Mouse (Mus musculus) heart, postnatal 4 days (tissue): Measurements from ENCODE around the gene Il17ra. TPM values are rescaled to one million over a fixed set of nuclear protein-coding genes. Genes with fewer than 3 reads are reported as not detected.

Experiments
- DNase-seq: peaks from one replicate; pipeline ENCODE4 v3.0.0; 2021
- total RNA-seq, 2 experiments: library from RNA; stranded (reverse); gene quantifications; 2 replicates each; pipeline ENCODE4 v1.2.3; 2021

Gene Il17ra
- total RNA-seq, 2 experiments from 2014 or later = 3.1 to 5.1 TPM

DNA sequence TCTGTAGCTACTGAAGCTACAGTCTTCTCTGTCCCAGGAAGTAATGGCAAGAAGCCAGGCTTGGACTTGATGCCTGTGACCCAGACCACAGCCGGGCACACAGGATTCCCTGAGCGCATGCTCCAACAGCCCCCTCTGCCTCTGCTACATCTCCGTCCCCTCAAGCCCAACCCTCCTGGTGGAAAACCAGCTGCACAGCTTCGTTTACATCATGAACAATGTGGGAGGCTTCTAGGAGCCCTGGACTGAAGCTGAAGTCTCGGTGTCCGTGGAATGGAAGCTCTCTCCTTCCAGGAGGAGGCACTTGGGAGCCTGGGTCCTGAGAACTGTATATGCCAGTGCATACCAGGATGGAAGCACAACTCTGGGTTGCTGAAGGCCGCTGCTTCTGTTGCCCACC is 46.9 kb downstream of the Il17ra start:
- DNase-seq = no peak

DNA sequence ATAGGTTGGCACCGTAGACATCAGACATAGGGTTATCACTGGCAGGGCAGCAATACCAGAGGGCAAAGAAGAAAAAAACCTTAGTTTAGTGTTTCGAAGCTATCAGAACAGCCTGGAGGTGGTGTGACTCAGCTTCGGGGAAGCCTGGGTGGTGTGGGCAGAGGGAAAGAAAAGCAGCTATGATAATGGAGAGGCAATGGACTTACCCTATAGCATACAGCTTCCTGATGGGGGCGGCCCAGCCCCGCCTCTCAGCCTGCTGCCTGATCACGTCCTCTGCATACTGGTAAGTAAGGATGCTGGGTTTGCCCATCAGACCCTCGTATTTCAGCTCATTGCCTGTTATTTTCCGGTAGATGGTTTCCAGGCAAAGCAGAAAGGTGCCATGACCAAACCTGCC is 47.4 kb downstream of the Il17ra start:
- DNase-seq = no peak

DNA sequence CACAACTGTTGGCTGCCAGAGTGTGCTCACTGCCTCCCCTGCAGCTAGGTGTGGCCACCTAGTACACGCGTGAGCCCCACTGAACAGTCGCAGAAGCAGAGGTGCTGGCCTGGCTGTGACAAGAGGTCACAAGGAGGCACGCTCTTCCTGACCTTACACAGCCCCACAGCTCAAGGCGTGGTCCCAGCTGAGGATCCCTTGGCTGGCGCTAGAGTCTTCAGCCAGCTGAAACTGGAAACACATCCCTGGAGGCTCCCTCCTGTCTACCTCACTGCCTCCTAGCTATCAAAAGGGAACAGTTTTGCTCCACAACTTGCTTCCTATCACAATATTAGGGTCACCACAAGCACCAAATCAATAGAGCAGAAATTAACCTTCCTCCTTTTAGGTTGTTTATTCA is 48.2 kb downstream of the Il17ra start:
- DNase-seq = no peak

DNA sequence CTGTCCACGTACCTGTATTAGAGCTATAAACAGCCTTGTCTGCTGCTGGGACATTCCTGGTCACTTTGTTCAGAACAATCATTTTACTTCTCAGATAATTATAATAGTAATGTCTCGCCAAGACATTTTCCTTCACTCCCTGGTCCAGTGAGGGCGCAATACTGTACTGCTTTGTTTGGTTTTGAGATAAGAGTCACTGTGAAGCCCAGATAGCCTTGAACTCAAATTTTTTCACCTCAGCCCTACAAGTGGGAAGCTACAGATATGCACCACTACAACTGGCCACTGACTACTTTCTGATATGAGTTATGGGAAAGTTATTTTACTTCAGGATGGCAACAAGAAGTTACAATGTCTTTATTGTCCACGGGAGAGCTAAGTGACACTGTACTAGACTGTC is 53.4 kb downstream of the Il17ra start:
- DNase-seq = no peak

DNA sequence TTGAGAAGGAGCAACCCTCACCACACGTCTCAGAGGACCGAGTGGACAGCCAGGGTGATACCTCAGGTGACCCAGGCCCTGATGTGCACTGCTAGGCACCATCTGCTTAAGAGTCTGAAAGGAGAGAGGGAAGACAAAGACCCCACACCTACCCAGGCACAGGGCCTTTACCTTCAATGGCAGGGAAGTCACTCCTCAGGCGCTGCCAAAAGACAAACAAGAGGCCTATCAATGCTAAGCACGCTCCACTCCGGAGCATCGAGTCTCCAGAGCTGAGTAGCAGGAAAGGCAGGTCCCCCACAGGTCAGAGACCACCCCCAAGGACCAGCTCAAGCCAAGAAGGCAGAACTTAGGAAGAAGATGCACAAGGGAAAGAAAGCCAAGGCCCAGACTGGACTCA is 53.8 kb downstream of the Il17ra start:
- no peak for DNase-seq

DNA sequence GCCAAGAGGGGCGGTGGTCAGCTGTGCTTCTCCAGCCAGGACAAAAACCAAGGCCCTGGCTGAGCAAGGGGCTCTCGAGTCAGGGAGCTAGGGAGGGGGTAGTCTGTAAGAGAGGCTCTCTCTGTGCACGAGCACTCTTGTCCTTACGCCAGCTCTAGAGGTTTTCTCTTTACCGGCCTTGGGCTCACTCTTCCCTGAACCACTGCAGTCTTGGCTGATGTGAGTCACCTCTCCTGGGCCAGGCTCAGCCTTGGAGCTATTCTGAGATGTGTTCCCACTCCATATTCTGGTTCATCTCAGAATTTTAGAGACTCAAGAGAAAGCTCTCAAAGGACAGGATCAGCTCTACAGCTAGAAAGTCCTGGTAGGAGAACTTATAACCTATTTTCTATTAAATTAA is 54.3 kb downstream of the Il17ra start:
- no peak for DNase-seq

DNA sequence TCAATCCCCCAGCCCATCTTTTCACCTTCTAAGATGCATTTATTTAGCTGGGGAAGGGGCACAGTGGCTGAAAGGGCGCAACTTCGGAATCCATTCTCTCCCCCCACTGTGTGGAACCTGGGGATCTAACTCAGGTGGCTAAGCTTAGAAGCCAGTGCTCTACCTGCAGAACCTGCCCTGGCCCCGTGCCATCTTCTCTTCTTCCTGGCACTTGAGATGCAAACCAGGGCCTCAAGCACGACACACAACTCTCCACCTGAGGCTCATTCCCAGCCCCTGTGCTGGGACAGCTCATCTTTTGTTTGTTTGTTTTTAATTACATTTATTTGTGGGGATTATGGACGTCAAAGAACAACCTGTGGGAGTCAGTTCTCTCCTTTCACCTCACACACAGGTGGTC is 56.6 kb downstream of the Il17ra start:
- DNase-seq = no peak

DNA sequence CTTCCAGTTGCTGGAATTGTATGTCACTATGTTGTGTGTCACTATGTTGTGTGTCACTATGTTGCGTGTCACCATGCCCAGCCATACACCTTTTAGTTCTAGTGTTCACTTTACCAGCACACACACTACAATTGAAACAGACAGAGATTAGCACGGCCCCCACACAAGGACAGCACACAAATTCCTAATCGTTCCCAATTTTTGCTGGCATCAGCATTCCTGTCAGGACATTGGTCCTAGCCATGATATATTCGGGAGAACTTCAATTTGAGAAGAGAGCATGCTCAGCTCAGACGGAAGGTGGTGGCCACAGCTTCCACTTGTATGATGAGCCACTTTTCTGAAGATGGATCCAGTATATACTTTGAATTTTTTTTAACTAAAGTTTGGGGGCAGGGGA is 61.7 kb downstream of the Il17ra start:
- DNase-seq = no peak

DNA sequence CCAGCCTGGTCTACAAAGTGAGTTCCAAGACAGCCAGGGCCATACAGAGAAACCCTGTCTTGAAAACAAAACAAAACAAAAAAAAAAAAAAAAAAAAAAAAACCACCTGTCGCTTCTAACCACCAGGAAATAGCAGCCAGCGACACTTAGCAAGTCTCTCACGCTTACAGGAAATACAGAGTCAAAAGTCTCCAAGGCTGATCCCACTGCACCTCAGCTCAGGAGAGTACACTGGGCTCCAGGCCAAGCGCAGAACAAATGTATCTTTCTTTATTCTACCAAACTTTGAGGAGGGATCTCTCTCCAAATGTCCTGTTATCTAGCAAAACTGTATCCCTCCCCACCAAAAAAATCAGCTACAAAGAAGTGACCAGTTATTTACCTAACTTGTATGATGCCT is 66.1 kb downstream of the Il17ra start:
- no peak for DNase-seq

DNA sequence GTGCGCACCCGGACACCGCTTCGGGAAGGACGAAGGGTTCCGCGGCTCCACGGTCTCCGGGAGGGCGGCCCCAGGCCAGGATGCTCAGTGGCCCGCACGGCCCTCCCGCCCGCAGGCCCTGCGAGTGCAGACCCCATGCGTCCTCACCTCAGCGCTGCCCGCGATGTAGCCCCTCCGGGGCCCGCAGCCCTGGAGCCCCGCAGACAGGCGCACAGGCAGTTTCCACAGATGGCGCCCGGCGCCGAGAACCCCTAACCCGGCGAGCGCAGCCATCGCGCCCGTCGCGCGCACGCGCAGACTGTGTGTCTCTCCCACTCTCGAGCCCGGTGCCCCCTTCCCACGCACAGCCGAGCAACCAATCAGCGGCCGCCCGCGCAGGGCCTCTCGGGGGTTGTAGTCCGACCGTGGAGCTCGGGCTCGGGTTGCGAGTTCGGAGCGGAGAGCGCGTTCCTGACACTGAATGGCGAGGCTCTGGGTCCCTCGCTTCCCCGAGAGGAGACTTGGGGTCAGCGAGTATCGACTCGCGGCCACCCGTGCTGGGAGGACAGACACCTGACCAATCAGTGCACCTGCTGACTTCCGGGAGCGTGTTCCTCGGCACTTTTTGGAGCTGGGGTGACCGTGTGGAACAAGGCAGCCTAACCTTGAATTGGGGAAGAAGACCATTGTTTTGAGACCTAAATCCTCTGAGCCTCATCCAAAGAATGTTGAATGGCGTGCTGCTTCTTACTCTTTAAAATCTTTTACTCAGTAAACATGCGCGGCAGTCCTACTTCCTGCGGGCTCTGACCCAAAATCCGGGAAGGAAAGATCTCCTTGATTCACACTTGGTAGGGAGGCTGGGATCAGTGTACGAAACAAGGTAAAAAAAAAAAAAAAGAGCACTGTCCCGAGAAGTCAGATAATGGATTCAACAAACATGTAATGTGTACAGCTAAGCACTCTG is 68.2 kb downstream of the Il17ra start, which contains the start of gene Hdhd5:
TSS of gene Hdhd5 (minus strand) at position 300 of the 946 bp plus-strand sequence.
- peak; percentile 95 for DNase-seq

DNA sequence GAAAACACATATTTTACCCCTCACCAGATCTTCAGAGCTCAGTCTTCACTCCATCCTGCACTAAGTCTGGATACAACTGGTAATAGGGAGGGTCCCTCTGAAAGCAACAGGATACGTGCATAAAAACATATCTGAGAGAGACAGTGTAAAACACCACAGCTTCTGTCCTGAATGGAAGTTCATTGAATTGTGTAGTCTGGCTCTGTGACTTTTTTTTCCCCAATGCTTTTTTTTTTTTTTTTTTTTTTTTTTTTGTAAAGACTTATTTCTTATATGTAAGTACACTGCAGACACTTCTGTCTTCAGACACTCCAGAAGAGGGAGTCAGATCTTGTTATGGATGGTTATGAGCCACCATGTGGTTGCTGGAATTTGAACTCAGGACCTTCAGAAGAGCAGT is 69.5 kb downstream of the Il17ra start:
- no peak for DNase-seq

DNA sequence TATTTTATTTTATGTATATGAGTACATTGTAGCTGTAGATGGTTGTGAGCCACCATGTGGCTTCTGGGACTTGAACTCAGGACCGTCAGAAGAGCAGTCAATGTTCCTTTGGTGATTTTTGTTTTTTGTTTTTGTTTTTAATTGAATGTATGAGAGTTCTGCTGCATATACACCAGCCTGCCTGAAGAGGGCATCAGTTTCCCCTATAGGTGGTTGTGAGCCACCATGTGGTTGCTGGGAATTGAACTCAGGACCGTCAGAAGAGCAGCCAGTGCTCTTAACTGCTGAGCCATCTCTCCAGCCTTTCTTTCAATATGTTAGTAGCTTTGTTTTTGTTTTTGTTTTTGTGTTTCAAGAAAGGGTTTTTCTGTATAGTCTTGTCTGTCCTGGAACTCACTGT is 73.3 kb downstream of the Il17ra start:
- no peak for DNase-seq

Other genes with a start within 250 kb of the Il17ra start
- not detected for gene D330020A13Rik, start 168.9 kb upstream of the Il17ra start, total RNA-seq
- under 1 TPM; 0.65 to 0.81 TPM for gene B4galnt3, start 168.7 kb upstream of the Il17ra start, total RNA-seq
- 10 to 100 TPM; 44.8 to 45.7 TPM for gene Kdm5a, start 99.1 kb upstream of the Il17ra start, total RNA-seq
- 10 to 100 TPM; 10.5 to 12.2 TPM for gene Ccdc77, start 98.9 kb upstream of the Il17ra start, total RNA-seq
- under 1 TPM; 0.05 to 0.07 TPM for gene Tmem121b, start 30.6 kb downstream of the Il17ra start, total RNA-seq
- gene Hdhd5, start 68.1 kb downstream of the Il17ra start, total RNA-seq = 10 to 100 TPM; 15.2 to 17.6 TPM
- gene Cecr2, start 203.1 kb downstream of the Il17ra start, total RNA-seq = 1 to 10 TPM; 8.0 to 9.5 TPM